Comparison of ENCODE assay signal across 8 mouse cellular contexts in genomic region chr6:51881181-51881968, GRCm38 (mm10).
DNase-seq lines count a peak whose midpoint lies in the region; ATAC-seq lines count a peak whose summit lies in the region.

No protein-coding gene starts in this region.

- no peaks in the 10 kb centered on the region for H3K27me3 ChIP-seq in heart, embryonic 15.5 days
- peaks cover 26% of the 10 kb centered on the region for H3K27me3 ChIP-seq in limb, embryonic 12.5 days

- H3K36me3 ChIP-seq in heart, embryonic 15.5 days = no peaks in the 10 kb centered on the region
- H3K36me3 ChIP-seq in limb, embryonic 12.5 days = no peaks in the 10 kb centered on the region

- WGBS in heart, embryonic 15.5 days = 44% methylated on average over 13 of the region's 13 CpGs
- 18% methylated on average over 13 of the region's 13 CpGs for WGBS in limb, embryonic 12.5 days

- ATAC-seq in heart, embryonic 15.5 days (replicated peaks; ENCODE audit: insufficient number of reproducible peaks, insufficient read depth, low FRiP score, low read depth) = peak; percentile 69; the same call in 1 of the 2 replicates
- ATAC-seq in limb, embryonic 12.5 days (ENCODE audit: insufficient number of reproducible peaks, insufficient read depth, low FRiP score, low TSS enrichment, low read depth) = no peak
- no peak for ATAC-seq in activated CD4-positive, CD25-positive, alpha-beta regulatory T cell, adult 4 months

- H3K9me3 ChIP-seq in heart, embryonic 15.5 days (replicated peaks) = no peaks in the 10 kb centered on the region
- H3K9me3 ChIP-seq in limb, embryonic 12.5 days = no peaks in the 10 kb centered on the region

- no peak overlapping the region for H3K4me3 ChIP-seq in heart, embryonic 15.5 days
- H3K4me3 ChIP-seq in limb, embryonic 12.5 days (replicated peaks) = no peak overlapping the region

- H3K4me1 ChIP-seq in heart, embryonic 15.5 days (replicated peaks) = peaks cover 26% of the 10 kb centered on the region
- H3K4me1 ChIP-seq in limb, embryonic 12.5 days (replicated peaks) = peaks cover 20% of the 10 kb centered on the region

- peak; percentile 42 for DNase-seq in adrenal gland, adult 2 months
- no peak for DNase-seq in adrenal gland, postnatal 4 days (ENCODE audit: low spot score in 2 of 2)
- peak; percentile 12 to 26 for DNase-seq in monocyte, adult 2 months (ENCODE audit: low read depth in 1 of 2, low spot score in 2 of 2)
- DNase-seq in urinary bladder, postnatal 4 days (ENCODE audit: low spot score in 2 of 2) = no peak
- DNase-seq in testis, postnatal 10 days (ENCODE audit: low spot score) = no peak

- H3K4me2 ChIP-seq in heart, embryonic 15.5 days = 0 out of 2 replicates have a peak overlapping the region, but pooled peaks have one; percentile 10
- H3K4me2 ChIP-seq in limb, embryonic 12.5 days = peak overlapping the region; percentile 27

- H3K27ac ChIP-seq in heart, embryonic 15.5 days = peak overlapping the region; percentile 83
- 0 out of 2 replicates have a peak overlapping the region, but pooled peaks have one; percentile 7 for H3K27ac ChIP-seq in limb, embryonic 12.5 days

- no peak overlapping the region for H3K9ac ChIP-seq in heart, embryonic 15.5 days
- H3K9ac ChIP-seq in limb, embryonic 12.5 days (replicated peaks) = no peak overlapping the region

Comparison
In these comparisons a context has a peak if more than half of its experiments do, and no peak if none do; other contexts are left out.
1. DNase-seq: peak in adrenal gland, adult 2 months (single experiment) and monocyte, adult 2 months (2 of 2); none in adrenal gland, postnatal 4 days (0 of 2), urinary bladder, postnatal 4 days (0 of 2) and testis, postnatal 10 days (single experiment).